Mouse (Mus musculus): Measurements from ENCODE around the gene Ncapd3. TPM values are rescaled to one million over a fixed set of nuclear protein-coding genes. Genes with fewer than 3 reads are reported as not detected.
A peak's percentile ranks its signal among the peaks of the same experiment; 100 is the strongest.

Gene Ncapd3
- total RNA-seq (2022): 10 to 100 TPM in 3 of 4 experiments, 1 to 10 TPM in 1; 9.1 to 10.6 (median 10.3) TPM

DNA sequence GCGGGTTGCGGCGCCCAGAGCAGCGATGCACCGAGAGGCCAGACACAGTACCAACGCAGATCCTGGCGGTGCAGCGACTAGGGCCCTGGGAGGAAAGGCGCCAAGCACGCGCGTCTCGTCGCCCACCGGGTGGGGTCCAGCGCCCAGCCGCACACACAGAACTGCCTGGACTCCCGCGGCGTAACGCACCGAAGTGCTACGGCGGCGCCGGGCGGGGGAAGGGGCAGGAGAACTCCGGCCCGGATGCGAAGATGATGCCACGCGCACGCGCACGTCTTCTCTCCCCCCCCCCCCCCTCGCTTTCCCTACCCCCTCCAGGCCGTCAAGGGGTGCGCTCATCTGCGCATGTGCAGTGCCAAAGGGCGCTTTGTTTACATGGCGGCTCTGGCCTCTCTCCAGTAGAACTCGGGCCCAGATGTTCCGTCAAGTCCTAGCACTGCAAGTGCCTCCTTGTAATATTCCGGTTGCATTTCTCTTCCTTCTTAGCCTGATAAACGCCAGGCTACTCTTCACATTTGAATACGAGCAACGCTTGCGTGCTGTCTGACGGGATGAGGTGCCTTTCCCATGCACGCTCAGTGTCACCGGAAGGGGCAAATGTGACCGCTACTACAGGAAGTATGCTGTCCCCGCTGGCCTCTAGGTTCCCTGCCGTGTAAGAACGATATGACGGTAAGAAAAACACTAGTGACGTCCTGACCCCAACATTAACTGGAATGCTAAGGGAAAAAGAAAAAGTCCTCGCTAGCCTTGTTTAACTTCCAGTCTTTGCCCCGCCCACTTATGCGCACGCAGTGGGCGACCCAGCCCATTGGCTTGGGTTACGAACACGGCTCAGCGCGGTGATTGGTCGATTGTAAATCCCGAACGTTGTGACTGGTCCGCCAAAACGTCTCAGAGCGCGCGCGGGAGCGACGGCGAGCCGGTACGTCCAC, at the start of gene Ncapd3, which contains the start of gene Vps26b:
Ncapd3 (plus strand) TSS at position 348 of the 935 bp plus-strand sequence.
Vps26b (minus strand) TSS at position 238 of the 935 bp plus-strand sequence.
- peak; percentile 97 for DNase-seq (ENCODE audit: low spot score)

DNA sequence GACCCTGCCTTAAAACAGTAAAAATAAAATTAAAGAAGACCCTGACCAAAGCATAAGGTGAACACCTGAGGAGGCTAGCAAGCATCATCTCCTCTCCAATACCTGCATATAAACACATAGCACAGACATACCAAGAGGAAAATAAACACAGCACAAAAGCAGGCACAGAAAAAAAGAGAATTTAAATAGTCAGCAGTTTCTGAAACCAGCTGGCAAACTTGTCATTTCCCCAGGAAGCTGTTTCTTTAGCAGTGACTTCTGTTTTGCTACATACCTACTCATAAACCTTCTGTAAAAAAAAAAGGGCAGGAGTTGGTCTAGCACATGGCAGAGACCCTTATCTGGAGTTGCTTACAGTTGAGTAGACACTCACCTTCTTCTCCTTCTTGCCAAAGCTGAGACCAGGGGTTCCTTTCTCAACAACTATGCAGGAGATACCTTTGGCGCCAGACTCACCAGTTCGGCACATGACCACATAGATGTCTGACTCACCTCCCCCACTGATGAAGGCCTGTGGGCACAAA, 44.8 kb upstream of the Ncapd3 start:
- no peak for DNase-seq (ENCODE audit: low spot score)

DNA sequence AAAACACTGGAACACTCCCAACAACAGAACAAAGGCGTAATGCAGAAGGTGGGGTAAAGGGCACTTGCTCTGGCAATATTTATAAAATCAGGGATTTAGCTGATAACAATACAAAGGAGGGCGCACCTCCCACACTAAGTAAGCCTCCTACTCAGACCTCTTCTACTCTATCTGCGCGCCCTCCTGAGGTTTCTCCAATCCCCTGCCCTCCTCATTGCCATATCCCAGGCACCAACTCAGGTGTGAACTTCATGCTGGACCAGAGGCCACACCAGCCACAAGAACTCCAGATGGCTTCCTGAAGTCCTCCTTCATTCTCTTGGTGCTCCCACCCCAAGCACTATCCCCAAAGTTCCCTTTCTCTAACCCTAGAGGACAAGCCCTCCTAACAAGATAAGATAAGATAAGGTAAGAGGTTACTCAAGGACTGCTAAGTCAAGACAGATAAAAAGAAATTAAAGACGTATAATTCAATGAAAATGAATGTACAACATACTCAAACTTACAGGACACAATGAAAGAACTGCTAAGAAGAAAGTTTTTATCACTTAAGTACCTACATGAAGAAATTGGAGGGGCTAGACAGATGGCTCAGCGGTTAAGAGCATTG, 44.2 kb upstream of the Ncapd3 start:
- DNase-seq (ENCODE audit: low spot score): no peak

DNA sequence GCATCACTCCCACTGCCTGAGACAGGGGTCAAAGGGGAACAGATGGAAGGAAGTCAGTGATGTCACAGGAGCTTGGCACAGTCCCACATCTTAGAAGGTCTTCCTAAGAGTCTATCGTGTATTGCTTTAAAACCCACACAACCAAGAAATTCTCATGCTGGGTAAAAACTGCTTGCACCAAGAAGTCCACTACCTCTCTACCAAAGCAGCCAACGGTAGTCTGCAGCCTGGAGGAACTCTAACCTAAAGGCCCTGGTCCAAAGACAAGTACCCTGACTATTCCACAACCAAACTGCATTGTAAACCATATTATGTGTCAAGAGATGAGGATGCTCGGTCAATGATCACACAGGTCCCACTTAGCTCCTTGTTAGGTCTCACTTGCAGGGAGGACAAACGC, 39.8 kb upstream of the Ncapd3 start:
- DNase-seq (ENCODE audit: low spot score): no peak

DNA sequence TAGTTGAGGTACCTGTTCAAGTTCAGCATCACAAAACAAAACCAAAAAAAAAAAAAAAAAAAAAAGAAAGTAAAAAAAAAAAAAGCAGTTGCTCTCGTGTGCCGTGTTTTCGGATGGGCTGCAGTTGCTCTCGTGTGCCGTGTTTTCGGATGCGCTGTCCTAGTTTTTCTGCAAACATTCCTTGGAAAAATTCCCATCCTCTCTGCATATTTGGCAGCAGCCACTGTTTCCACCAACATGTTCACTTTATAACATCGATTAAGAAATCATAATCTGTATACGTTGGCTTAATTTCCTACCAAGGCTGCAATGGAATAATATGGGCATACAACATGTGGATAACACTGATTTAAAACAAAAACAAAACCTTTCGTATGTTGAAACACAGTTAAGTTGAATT, 36.9 kb upstream of the Ncapd3 start:
- no peak for DNase-seq (ENCODE audit: low spot score)

DNA sequence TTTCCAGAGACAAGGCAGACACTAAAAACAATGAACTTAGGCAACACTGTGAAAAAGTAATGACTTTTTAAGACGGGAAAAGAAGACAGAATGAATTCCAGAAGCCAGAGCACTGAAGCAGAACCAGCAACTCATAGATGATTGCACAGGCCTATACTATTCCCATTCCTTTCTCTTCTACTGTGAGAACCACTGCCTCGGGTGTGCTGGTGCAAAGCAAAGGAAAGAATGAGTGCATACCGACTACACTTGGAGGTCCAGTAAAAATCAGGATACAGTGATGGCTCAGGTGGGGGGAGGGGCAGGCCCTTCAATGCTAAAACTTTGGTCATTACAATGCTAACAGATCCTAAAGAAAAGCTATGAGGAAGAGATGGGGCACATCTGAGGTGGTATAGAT, 36.1 kb upstream of the Ncapd3 start:
- no peak for DNase-seq (ENCODE audit: low spot score)

DNA sequence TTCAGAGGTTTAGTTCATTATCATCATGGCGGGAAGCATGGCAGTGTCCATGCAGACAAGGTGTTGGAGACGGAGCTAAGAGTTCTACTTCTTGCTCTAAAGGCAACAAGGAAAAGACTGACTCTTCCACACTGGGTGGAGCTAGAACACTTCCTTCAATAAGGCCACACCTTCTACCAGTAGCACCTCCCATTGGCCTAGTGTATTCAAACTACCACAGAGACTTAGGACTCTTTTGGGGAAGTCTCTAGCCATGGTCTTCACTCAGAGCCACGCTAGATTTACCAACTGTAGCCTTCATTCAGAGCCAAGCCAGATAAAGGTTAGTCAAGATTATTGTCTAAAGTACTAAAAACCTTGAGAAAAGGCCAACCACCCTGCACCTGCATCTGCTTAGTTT, 32.9 kb upstream of the Ncapd3 start:
- DNase-seq (ENCODE audit: low spot score): peak; percentile 6

DNA sequence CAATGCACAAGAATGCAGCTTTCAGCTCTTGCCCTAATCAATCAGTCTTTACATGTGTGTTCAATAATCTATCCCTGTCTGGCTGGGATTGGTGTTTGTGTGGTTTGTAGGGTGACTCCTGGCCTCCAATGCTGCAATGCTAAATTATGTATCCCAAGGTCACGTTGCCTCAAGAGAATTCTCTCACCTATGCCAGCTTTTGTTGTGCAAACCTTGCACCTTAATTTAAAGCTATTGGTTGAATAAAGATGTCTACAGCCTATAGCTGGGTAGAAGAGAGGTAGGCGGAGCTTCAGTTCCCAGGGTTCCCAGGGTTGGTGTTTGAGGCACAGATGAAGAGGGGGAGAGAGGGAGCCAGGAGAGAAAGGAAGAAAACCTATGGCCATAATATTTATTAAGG, 32.5 kb upstream of the Ncapd3 start:
- DNase-seq (ENCODE audit: low spot score): no peak

DNA sequence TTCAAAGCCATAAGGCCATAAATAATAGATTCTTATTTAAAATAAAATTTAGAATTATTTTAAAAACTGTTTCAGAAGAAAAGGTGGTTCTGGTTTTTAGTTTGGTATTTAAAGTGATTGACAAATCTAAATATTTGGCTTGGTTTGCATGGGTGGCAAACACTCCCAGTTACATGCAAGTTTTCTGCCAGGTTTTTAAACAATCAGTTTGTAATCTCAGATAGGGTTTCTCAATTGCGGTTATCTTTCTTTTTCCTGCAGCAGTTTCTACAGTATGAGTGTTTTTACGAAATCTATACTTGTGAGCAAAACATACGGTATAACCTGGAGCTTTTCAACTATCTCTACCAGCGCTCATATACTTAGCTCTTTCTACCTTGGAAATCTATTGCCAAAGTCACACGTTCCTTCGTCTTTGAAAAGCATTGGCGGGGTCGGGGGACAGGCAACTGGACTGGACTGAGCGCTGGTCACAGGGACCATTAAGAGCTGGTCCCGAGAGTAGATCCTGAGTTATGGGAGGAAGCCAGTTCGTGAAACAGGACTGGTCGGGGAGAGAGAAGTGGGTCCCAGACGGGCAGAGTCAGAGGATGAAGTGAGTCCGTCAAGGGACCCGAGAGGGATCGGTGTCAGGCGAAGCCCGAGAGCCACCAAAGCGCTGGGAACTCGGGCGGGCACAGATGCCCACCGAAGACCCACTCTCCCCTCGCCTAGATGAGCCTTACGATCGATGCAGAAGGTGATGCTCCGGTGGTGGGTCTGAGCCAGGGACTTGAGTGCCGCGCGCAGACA, 31.1 kb upstream of the Ncapd3 start:
- peak; percentile 33 for DNase-seq (ENCODE audit: low spot score)

DNA sequence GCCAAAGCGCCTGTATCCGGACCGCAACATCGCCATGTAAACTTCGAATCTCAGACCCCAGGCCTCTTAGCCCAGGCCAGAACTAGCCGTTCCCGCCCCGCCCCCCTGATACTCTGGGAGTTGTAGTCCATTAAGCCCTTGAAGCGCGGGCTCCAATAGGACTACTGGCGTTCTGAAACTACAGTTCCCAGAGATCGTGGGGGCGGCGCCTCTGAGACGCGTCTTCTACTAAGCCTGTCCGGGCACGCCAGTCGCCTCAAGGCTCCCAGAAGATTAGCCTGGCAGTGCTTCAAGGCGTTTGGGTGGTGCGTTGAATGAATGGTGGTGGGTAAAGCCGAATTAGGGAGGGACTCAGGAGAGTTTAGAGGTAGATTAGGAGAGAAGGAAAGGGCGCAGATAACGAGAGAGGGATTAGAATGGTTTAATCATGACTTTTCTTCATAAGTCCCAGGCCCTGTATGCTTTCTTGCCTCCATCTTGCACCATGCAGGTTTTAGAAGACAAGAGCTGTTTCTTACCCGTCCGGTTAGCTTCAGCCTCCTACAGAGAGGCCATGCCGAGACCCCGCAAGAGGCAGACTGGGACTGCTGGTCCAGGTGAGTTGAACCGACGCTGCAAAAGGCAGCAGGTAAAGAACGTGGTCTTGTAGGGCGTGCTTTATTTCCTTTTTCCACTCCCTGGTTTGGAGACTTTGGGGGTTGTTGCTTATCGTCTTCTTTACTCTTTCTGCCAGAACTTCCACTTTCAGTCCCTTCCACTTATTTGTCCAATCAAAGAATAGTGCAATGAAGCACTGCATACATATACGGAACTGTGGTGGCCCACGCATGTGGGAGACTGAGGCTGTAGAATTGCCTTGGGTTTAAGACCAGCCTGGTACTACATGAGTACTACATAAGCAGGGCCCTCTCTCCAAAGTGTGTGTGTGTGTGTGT, 30.2 kb upstream of the Ncapd3 start, which contains the start of the genes Acad8 and Thyn1:
Acad8 (minus strand) TSS at position 106 of the 935 bp plus-strand sequence.
Thyn1 (plus strand) TSS at position 250 of the 935 bp plus-strand sequence.
- DNase-seq (ENCODE audit: low spot score): peak; percentile 96

DNA sequence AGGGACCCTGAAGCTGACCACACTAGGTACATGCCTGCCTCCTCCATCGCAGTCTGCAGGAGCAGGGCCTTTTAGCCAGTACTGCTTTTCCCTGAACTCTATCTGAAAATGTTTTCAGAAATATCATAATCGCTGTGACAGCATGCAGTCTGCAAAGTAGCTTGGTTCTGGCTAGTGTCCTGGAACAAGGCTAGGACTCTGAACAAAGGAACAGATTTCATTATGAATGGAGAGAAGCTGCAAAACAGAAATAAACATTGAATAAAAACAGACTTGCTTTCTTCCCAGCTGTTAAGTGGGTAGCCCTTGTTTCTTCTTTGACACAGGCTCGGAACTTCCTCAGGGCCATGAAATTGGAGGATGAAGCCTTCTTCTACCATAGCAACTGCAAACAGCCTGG, 24.7 kb upstream of the Ncapd3 start:
- DNase-seq (ENCODE audit: low spot score): no peak

DNA sequence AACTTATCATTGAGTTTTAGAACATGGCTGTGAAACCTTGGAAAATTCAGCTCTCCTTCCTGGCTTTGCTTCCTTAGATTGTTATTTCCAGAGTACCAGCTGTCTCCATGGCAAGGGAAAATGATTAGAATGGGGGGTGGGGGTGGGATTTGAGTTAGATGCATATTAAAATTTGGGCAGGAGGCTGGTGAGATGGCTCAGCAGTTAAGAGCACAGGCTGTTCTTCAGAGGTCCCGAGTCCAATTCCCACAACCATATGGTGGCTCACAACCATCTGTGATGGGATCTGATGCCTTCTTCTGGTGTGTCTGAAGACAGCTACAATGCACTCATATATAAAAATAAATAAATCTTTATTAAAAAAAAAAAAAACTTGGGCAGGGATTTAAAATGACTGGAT, 24.0 kb upstream of the Ncapd3 start:
- DNase-seq (ENCODE audit: low spot score): no peak

DNA sequence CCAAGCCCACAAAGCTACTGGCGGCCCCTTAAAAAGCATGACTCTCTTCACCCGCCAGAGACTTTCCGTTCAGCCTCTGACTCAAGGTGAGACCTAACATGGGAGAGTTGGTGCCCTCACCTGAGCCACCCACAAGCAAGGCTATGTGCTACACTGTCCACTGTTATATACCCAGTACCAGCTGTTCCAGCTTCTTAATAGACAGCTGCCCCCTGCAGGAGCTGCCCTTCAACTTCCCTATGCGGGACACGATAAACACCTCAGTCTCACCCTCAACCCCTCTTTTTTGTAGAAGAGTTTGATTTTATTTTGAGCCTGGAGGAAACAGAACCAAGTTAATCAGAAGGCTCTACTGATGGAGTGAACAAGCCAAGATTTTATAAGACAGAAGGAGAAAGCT, 23.1 kb upstream of the Ncapd3 start:
- DNase-seq (ENCODE audit: low spot score): no peak

DNA sequence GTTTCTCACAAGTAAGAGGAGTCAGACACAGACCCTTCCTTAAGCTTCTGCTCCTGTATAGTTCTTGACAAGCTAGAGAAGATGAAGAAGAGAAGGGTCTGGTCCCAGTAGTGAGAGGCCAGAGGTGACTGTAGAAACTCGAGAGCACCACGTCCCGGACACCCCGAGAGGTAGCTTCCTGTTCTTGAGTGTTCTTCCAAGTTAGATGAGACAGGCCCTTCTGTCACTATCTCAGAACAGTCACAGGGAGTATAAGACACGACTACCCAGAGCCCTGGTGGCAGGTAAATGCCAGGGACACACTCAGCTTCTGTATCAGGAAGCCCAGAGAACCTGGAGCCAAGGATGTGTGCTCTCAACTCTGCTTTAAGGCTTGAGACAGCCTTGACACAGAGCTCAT, 20.7 kb upstream of the Ncapd3 start:
- no peak for DNase-seq (ENCODE audit: low spot score)

DNA sequence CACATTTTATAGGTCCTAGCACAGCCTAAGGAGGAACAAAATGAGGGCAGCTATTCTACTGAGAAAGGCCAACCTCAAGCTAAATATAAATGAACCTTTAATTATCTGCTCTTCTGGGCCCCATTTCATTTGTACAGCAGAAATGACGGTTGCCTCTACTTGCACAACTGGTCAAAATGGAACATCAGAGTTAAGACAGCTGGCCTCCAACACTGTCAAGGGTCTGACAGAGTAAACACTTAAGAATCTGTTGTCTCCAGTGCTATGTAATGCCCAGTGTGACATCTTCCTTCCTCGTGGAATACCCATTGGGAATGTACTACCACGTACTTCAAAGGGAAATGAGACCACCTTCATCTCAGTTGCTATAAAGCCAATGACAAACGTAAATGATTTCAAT, 18.4 kb upstream of the Ncapd3 start:
- no peak for DNase-seq (ENCODE audit: low spot score)

DNA sequence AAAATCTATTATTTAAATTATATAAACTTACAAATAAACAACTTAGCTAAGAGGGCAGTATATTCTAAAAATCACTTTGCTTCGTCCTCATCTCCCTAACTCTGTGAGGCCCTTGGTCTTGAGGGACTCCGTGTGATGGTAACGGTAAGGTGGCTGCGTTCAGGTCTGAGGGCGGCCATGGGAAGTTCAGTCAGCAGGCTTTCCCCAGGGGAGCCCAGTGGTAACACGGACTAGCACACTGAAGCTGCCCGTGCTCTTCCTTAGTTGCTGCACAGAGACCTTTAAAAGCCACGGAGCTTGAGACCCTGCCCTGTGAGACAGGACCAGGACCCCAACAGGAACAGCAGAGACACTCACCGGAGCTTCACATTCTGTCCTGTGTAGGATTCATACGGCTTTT, 11.0 kb upstream of the Ncapd3 start:
- no peak for DNase-seq (ENCODE audit: low spot score)

DNA sequence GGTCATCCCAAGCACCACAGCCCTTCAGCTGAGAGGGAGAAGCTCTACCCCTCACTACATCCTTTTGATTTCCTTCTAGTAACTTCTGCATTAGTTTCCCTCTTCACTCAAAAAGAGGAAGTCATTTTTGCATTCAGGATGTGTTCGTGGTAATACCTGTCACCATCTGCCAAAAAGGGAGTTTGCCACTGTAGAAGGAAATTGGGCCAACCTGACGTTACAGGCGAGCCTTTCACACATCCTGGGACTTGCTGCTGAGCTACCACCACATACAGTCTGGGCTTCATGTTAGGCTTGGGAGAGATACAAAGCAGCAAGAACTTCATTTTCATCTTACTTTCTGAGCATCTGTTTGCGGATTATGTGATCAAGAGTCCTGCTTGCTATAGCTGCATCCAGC, 6.3 kb upstream of the Ncapd3 start:
- DNase-seq (ENCODE audit: low spot score): no peak

DNA sequence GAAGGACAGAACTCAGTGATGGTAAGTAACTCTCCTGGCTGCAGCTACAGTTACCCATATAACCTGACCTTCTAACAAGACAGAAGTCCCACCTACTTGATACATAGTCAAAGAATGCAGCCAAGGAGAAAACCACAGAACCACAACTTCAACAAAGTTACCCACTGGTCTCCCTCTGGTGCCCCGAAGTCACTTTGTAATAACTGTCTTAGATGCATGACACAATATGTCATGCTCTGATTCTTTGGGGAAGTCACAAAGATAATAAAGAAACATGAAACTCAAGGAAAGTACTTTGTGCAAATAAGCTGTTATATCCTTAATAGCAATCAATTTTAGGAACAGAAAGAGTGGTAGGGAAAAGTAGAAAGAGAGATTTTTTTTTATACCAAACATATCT, 3.3 kb upstream of the Ncapd3 start:
- DNase-seq (ENCODE audit: low spot score): no peak

DNA sequence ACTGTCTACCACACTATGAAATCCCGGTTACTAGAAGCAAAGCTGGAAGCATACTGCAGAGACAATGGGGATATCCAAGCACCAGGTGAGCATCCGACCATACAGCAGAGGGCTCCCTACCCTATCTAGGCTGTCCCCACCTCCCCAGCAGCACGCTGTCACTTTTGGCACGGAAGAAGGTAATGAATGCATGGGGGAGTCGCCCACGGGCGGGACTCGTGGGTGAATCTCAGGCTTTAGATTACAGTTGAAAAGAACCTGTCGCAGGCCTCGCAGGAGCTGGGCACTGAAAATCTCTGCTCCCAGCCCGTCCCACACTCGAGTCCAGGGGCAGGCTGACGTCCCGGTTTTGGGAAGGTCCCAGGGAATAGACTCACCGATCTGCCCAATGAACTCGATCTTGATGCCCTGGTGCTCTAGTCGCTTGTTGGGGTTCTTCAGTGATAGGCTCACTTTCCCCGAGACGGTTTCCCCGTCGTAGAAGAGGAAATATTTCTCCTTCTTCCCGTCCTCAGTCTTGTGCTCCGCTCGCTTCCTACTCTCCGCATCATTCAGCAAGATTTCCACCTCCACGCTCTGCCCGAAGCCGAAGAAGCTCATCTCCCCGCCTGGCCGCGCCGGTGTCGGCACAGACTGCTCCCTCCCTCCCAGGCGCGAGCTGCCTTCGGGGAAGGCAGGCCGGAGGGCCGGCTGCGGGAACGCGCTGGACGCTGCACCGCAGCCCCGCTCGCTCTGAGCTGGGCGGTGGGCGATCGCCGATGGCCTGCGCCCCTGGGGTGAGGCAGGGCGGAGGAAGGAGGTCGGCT, 750 bp upstream of the Ncapd3 start:
- DNase-seq (ENCODE audit: low spot score): peak; percentile 34

DNA sequence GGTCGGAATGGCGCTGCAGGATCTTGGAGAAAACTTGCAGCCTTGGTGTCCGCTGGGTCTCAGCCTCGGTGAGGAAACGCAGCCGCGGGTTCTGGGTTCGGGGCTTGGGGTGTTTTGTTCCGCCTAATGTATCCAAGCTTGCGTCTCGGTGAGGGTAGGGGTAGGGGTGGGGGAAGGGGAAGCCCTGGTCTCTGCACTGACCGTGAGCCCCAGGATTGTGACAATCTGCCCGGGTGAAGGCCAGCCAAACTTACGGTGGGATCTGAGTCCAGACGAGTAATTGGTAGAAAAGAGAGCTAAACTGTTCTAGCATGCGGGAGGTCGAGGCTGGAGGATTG, 757 bp downstream of the Ncapd3 start:
- DNase-seq (ENCODE audit: low spot score): no peak

Data from heart, adult 8-10 months (tissue).